Mouse (Mus musculus) lung, adult 18-20 months (tissue): Measurements from ENCODE around the gene Taar3.

ENCODE experiments used
- DNase-seq, 2 experiments: peaks; one replicate each; pipeline ENCODE4 v3.0.0; 2022; ENCODE audit warnings: mixed read lengths in 2 of 2

Gene Taar3

GRCm38 (mm10) chr10:23949508-23950005, at the start of gene Taar3:
Taar3 (plus strand) TSS chr10:23949558.
- no peak for DNase-seq

GRCm38 (mm10) chr10:23901119-23901518, 48.2 kb upstream of the Taar3 start:
- no peak for DNase-seq

- no peak for DNase-seq
These were observed 43.7 kb upstream of the Taar3 start for GRCm38 (mm10) chr10:23905661-23906060.

- DNase-seq = no peak
These were observed 29.3 kb upstream of the Taar3 start, which contains the start of gene Taar1 for GRCm38 (mm10) chr10:23920056-23920455. Taar1 (plus strand) TSS chr10:23920356.

GRCm38 (mm10) chr10:23922468-23922867, 26.9 kb upstream of the Taar3 start:
- no peak for DNase-seq

GRCm38 (mm10) chr10:23923941-23924340, 25.4 kb upstream of the Taar3 start:
- DNase-seq = no peak

GRCm38 (mm10) chr10:23937613-23938012, 11.7 kb upstream of the Taar3 start:
- no peak for DNase-seq

- no peak for DNase-seq
These were observed 11.0 kb upstream of the Taar3 start, which contains the start of gene Taar2 for GRCm38 (mm10) chr10:23938312-23938711. Taar2 (plus strand) TSS chr10:23938572.

GRCm38 (mm10) chr10:23942465-23942864, 6.9 kb upstream of the Taar3 start:
- no peak for DNase-seq

- peak in 1 of 2 experiments; percentile 17 for DNase-seq
These were observed 1.3 kb upstream of the Taar3 start for GRCm38 (mm10) chr10:23948026-23948425.

GRCm38 (mm10) chr10:23951714-23952113, 2.4 kb downstream of the Taar3 start:
- DNase-seq = no peak

GRCm38 (mm10) chr10:23959071-23959470, 9.7 kb downstream of the Taar3 start:
- DNase-seq = peak in 1 of 2 experiments; percentile 27

GRCm38 (mm10) chr10:23960444-23960915, 11.1 kb downstream of the Taar3 start, which contains the start of gene Taar4:
Taar4 (plus strand) TSS chr10:23960494.
- DNase-seq = no peak

- DNase-seq = no peak
These were observed 14.1 kb downstream of the Taar3 start for GRCm38 (mm10) chr10:23963444-23963843.

GRCm38 (mm10) chr10:23964921-23965610, 15.7 kb downstream of the Taar3 start:
- no peak for DNase-seq

- DNase-seq = no peak
These were observed 21.4 kb downstream of the Taar3 start, which contains the start of gene Taar5 for GRCm38 (mm10) chr10:23970656-23971165. Taar5 (plus strand) TSS chr10:23970706.

- DNase-seq = no peak
These were observed 21.9 kb downstream of the Taar3 start for GRCm38 (mm10) chr10:23971256-23971655.

- DNase-seq = no peak
These were observed 28.6 kb downstream of the Taar3 start for GRCm38 (mm10) chr10:23977958-23978357.

GRCm38 (mm10) chr10:23978901-23979705, 29.7 kb downstream of the Taar3 start:
- peak; percentile 55 to 58 for DNase-seq

- no peak for DNase-seq
These were observed 36.2 kb downstream of the Taar3 start, which contains the start of gene Taar6 for GRCm38 (mm10) chr10:23985546-23985945. Taar6 (minus strand) TSS chr10:23985646.

- no peak for DNase-seq
These were observed 37.1 kb downstream of the Taar3 start for GRCm38 (mm10) chr10:23986419-23986818.

GRCm38 (mm10) chr10:23993381-23993780, 44.0 kb downstream of the Taar3 start, which contains the start of gene Taar7a:
Taar7a (minus strand) TSS chr10:23993481.
- DNase-seq = no peak

- DNase-seq = no peak
These were observed 50.3 kb downstream of the Taar3 start, which contains the start of gene Taar7b for GRCm38 (mm10) chr10:23999639-24000038. Taar7b (plus strand) TSS chr10:23999939.
